In the genomic region with DNA sequence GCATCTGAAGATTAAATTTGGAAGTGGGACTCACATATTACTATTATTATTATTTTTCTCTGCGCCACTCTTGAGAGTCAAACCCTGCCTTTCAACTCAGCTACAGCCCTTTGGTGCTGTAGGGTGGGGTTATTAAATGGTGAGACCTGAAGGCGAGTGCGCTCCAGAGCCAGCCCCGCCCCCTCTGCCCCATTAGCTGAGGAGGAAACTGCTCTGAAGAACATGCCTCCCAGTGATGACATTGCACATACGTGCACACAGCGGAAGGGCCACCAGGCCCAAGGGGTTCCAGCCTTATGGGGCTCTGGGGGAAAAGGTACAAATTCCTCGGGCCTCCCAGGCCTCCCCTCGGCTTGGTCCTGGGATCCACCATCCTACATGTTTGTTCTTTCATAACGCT, we compare ENCODE assay signal across 17 mouse cellular contexts.
"Had no signal": no experiment of that assay in that cellular context is flagged by ENCODE, and none has a peak within 500 bp of the region (broad histone marks: within the 10 kb centered on the region; RNA-seq: fewer than 3 reads in every experiment).

No protein-coding gene starts in this region.

- DNase-seq: left cerebral cortex, postnatal 4 days; liver; liver, embryonic 13.5 days; liver, postnatal 0 days; lung, adult 18-20 months; lung, adult 2 months; lung, embryonic 14.5 days; lung, postnatal 10 days; lung, postnatal 14 days; lung, postnatal 36 days; lung, postnatal 4 days; midbrain, embryonic 14.5 days had no signal

- ATAC-seq: liver, embryonic 12.5 days; liver, postnatal 0 days; lung, postnatal 0 days; midbrain, embryonic 13.5 days; midbrain, embryonic 15.5 days; midbrain, embryonic 16.5 days had no signal
